7 mouse cellular contexts compared by ENCODE assay signal in genomic region chr13:97435865-97436718, GRCm38 (mm10).
DNase-seq lines count a peak whose midpoint lies in the region; ATAC-seq and TF ChIP-seq lines count a peak whose summit lies in the region.

No protein-coding gene starts in this region.

- H3K4me2 ChIP-seq in forebrain, embryonic 15.5 days (replicated peaks), result peak overlapping the region; percentile 67

- H3K36me3 ChIP-seq in ES-E14 (ENCODE audit: control insufficient read depth, insufficient read depth, low read length, poor library complexity, severe bottlenecking), result no peaks in the 10 kb centered on the region
- H3K36me3 ChIP-seq in forebrain, embryonic 15.5 days, result no peaks in the 10 kb centered on the region

- H3K4me1 ChIP-seq in ES-E14 (ENCODE audit: control insufficient read depth in 2 of 2, insufficient read depth in 2 of 2, low read length in 2 of 2, poor library complexity in 1 of 2), result peaks cover 23 to 30% of the 10 kb centered on the region in 2 experiments
- peaks cover 61% of the 10 kb centered on the region for H3K4me1 ChIP-seq in forebrain, embryonic 15.5 days

- H3K9ac ChIP-seq in ES-E14 (ENCODE audit: insufficient read depth, low read depth, low read length, poor library complexity, severe bottlenecking), result peak overlapping the region; percentile 10; the same call in 1 of the 2 replicates
- H3K9ac ChIP-seq in forebrain, embryonic 15.5 days (replicated peaks), result peak overlapping the region; percentile 50

- H3K27me3 ChIP-seq in forebrain, embryonic 15.5 days, result no peaks in the 10 kb centered on the region

- in situ Hi-C loops in ES-E14 (cut with MboI; ENCODE audit: low sequenced_read_pairs in 2 of 2, unreplicated experiment in 2 of 2), result no loop called here

- peak overlapping the region; percentile 18 to 47 for H3K4me3 ChIP-seq in ES-E14 (ENCODE audit: insufficient read depth in 1 of 2, low read depth in 1 of 2, low read length in 2 of 2, poor library complexity in 1 of 2, severe bottlenecking in 1 of 2)
- H3K4me3 ChIP-seq in forebrain, embryonic 15.5 days, result peak overlapping the region; percentile 38

- H3K9me3 ChIP-seq in ES-E14 (ENCODE audit: control insufficient read depth, insufficient read depth, low read depth, low read length), result no peaks in the 10 kb centered on the region
- H3K9me3 ChIP-seq in forebrain, embryonic 15.5 days, result no peaks in the 10 kb centered on the region

- peak; percentile 39 for ATAC-seq in forebrain, embryonic 15.5 days (replicated peaks)

- peak; percentile 91 for DNase-seq in ES-E14 (ENCODE audit: low read depth, low spot score)
- peak; percentile 67 for DNase-seq in adrenal gland, adult 2 months
- DNase-seq in heart, postnatal 25 days (ENCODE audit: low spot score), result peak; percentile 41
- peak; percentile 44 to 52 for DNase-seq in kidney, postnatal 36 days
- peak; percentile 37 for DNase-seq in lung, postnatal 36 days
- peak; percentile 81 for DNase-seq in retina, embryonic 14.5 days (ENCODE audit: low spot score)

- peak overlapping the region; percentile 86 for H3K27ac ChIP-seq in ES-E14 (ENCODE audit: insufficient read depth, low read depth, low read length, poor library complexity, severe bottlenecking)
- peak overlapping the region; percentile 68 for H3K27ac ChIP-seq in forebrain, embryonic 15.5 days (replicated peaks)

- intact Hi-C loops in heart, postnatal 25 days (cut with DNase I), result no loop called here

- WGBS in forebrain, embryonic 15.5 days, result 2% methylated on average over 24 of the region's 24 CpGs

TF ChIP-seq in ES-E14, 5 proteins besides CTCF, POLR2A, EP300 and RAD21:
- TF ChIP-seq HCFC1 (IDR thresholded peaks at IDR 0.05; ENCODE audit: borderline replicate concordance, insufficient read depth, low read length) (no peak), ZNF384 (IDR thresholded peaks at IDR 0.05; ENCODE audit: low read depth, low read length) (no peak), MAFK (IDR thresholded peaks at IDR 0.05; ENCODE audit: insufficient read depth, low read depth, low read length) (no peak), ZC3H11A (IDR thresholded peaks at IDR 0.05; ENCODE audit: borderline replicate concordance, low read depth, low read length) (no peak)

Comparison
In these comparisons a context has a peak if more than half of its experiments do, and no peak if none do; other contexts are left out.
1. Peak in every context shown above with its lines: DNase-seq, ATAC-seq, H3K4me3 ChIP-seq and H3K27ac ChIP-seq.
2. DNase-seq: peak in every context shown above with its lines; median percentile 91 in ES-E14; 81 in retina, embryonic 14.5 days; 67 in adrenal gland, adult 2 months; 48 in kidney, postnatal 36 days; 41 in heart, postnatal 25 days; 37 in lung, postnatal 36 days.